Mouse (Mus musculus): Measurements from ENCODE around the gene D630003M21Rik.

- no peak for TF ChIP-seq POLR2A (IDR thresholded peaks at IDR 0.05; ENCODE audit: insufficient read depth, low read depth, low read length)
- TF ChIP-seq CTCF (IDR thresholded peaks at IDR 0.05; ENCODE audit: insufficient read depth, low read depth, low read length) = no peak
Measured at GRCm38 (mm10) chr2:158165776-158166175, 63.2 kb downstream of the D630003M21Rik start.

Measured in olfactory bulb, adult 2 months (tissue).